Mouse (Mus musculus): ENCODE results near the gene Cdc42ep1. TPM values are rescaled to one million over a fixed set of nuclear protein-coding genes. Genes with fewer than 3 reads are reported as not detected.

Gene Cdc42ep1
- polyA plus RNA-seq, 1 experiment from 2014 or later = 15.9 TPM

DNA sequence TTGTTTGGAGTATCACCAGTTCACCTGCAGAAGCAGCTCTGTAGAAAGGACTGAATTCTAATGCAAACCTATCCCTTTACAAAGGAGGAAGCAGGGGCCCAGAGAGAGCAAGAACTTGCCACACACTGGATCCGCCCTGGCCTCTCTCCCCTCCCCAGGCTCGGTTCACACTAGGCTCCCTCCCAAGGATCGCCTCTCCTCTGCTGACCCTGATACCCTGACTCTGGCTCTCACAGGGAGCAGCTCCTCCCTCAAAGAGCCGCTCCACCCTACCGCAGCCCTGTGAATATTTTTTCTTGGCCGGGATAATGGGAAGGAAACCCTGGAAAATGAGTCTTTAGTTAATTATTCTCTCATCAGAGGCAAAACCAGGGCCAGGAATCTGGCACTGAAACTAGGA, 38.1 kb upstream of the Cdc42ep1 start:
- Histone ChIP-seq H3K36me3 (ENCODE audit: control insufficient read depth, insufficient read depth, low read length) (no peaks in the 10 kb centered on the region), H3K4me1 (ENCODE audit: control insufficient read depth, insufficient read depth, low read depth, low read length) (peaks cover 15% of the 10 kb centered on the region), H3K4me3 (ENCODE audit: low read length) (no peak overlapping the region), H3K27ac (ENCODE audit: low read depth, low read length) (no peak overlapping the region), H3K4me2 (ENCODE audit: low read length) (no peak overlapping the region), H3K27me3 (replicated peaks; ENCODE audit: control insufficient read depth, insufficient read depth, low read length) (peaks cover 11% of the 10 kb centered on the region), H3K9ac (ENCODE audit: low read depth, low read length) (no peak overlapping the region), H3K9me3 (ENCODE audit: control insufficient read depth, low read length) (no peaks in the 10 kb centered on the region)
- ATAC-seq = no peak
- WGBS = 19% methylated on average over 6 of the region's 6 CpGs

DNA sequence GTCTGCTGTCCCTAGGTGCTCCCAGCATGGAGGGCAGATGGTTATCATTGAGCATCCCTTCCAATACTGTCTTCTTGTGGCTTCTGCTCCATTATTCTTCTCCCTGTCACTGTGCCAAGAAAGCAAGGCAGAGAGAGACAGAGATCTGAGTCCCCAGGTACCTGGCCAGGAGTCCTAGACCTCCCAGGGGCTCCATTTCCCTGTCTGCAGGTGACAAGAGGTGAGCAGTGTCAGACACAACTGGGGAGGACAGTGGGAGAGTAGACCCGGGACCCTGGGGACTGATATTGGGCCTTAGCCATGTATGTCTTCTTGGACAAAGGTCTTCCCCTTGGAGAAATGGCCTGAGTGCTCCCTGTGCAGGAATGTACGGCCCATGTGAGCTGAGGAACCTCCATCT, 37.1 kb upstream of the Cdc42ep1 start:
- 95% methylated on average over 2 of the region's 2 CpGs for WGBS
- ATAC-seq = no peak
- Histone ChIP-seq H3K4me3 (ENCODE audit: low read length) (no peak overlapping the region), H3K27me3 (replicated peaks; ENCODE audit: control insufficient read depth, insufficient read depth, low read length) (peaks cover 11% of the 10 kb centered on the region), H3K4me2 (ENCODE audit: low read length) (no peak overlapping the region), H3K4me1 (ENCODE audit: control insufficient read depth, insufficient read depth, low read depth, low read length) (peaks cover 15% of the 10 kb centered on the region), H3K9me3 (ENCODE audit: control insufficient read depth, low read length) (no peaks in the 10 kb centered on the region), H3K9ac (ENCODE audit: low read depth, low read length) (no peak overlapping the region), H3K27ac (ENCODE audit: low read depth, low read length) (no peak overlapping the region), H3K36me3 (ENCODE audit: control insufficient read depth, insufficient read depth, low read length) (no peaks in the 10 kb centered on the region)

- Histone ChIP-seq H3K9me3 (ENCODE audit: control insufficient read depth, low read length) (no peaks in the 10 kb centered on the region), H3K4me3 (ENCODE audit: low read length) (no peak overlapping the region), H3K27ac (ENCODE audit: low read depth, low read length) (no peak overlapping the region), H3K36me3 (ENCODE audit: control insufficient read depth, insufficient read depth, low read length) (no peaks in the 10 kb centered on the region), H3K4me2 (ENCODE audit: low read length) (no peak overlapping the region), H3K4me1 (ENCODE audit: control insufficient read depth, insufficient read depth, low read depth, low read length) (peaks cover 13% of the 10 kb centered on the region), H3K27me3 (replicated peaks; ENCODE audit: control insufficient read depth, insufficient read depth, low read length) (peaks cover 5% of the 10 kb centered on the region), H3K9ac (ENCODE audit: low read depth, low read length) (no peak overlapping the region)
- WGBS = 35% methylated on average over 2 of the region's 2 CpGs
- ATAC-seq = no peak
These were observed 35.8 kb upstream of the Cdc42ep1 start for GRCm38 (mm10) chr15:78806614-78807013.

- H3K4me1 ChIP-seq (ENCODE audit: control insufficient read depth, insufficient read depth, low read depth, low read length) = peaks cover 10% of the 10 kb centered on the region
- H3K27ac ChIP-seq (ENCODE audit: low read depth, low read length) = no peak overlapping the region
- H3K9ac ChIP-seq (ENCODE audit: low read depth, low read length) = no peak overlapping the region
- no peak overlapping the region for H3K4me3 ChIP-seq (ENCODE audit: low read length)
- no peaks in the 10 kb centered on the region for H3K36me3 ChIP-seq (ENCODE audit: control insufficient read depth, insufficient read depth, low read length)
- H3K9me3 ChIP-seq (ENCODE audit: control insufficient read depth, low read length) = no peaks in the 10 kb centered on the region
- 75% methylated on average over 3 of the region's 3 CpGs for WGBS
- H3K27me3 ChIP-seq (replicated peaks; ENCODE audit: control insufficient read depth, insufficient read depth, low read length) = peaks cover 4% of the 10 kb centered on the region
- no peak for ATAC-seq
- H3K4me2 ChIP-seq (ENCODE audit: low read length) = no peak overlapping the region
These were observed 35.3 kb upstream of the Cdc42ep1 start for GRCm38 (mm10) chr15:78807141-78807540.

- WGBS = 88% methylated on average over 2 of the region's 2 CpGs
- Histone ChIP-seq H3K4me1 (ENCODE audit: control insufficient read depth, insufficient read depth, low read depth, low read length) (no peaks in the 10 kb centered on the region), H3K9me3 (ENCODE audit: control insufficient read depth, low read length) (no peaks in the 10 kb centered on the region), H3K36me3 (ENCODE audit: control insufficient read depth, insufficient read depth, low read length) (no peaks in the 10 kb centered on the region), H3K9ac (ENCODE audit: low read depth, low read length) (no peak overlapping the region), H3K4me2 (ENCODE audit: low read length) (no peak overlapping the region), H3K27ac (ENCODE audit: low read depth, low read length) (no peak overlapping the region), H3K4me3 (ENCODE audit: low read length) (no peak overlapping the region), H3K27me3 (replicated peaks; ENCODE audit: control insufficient read depth, insufficient read depth, low read length) (no peaks in the 10 kb centered on the region; the same call in 1 of the 2 replicates)
- ATAC-seq = no peak
These were observed 33.4 kb upstream of the Cdc42ep1 start for GRCm38 (mm10) chr15:78808980-78809379.

DNA sequence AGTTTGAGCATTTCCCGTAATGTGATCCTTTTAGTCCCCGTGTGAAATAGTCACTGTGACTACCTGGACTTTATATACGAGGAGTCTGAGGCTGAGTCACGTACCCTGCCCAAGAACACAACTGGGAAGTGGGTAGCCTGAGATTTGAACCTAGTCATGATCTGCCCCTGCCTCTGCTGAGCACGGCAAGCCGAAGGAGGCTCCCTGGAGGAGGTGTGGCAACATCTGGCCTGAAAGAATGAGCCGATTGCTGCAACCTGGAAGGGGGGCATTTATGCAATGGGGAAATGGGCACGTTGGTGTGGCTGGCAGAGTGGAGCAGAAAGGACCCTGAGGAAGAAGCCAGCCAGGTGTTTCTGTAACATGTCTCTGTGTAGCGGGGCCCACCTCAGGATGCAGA, 32.7 kb upstream of the Cdc42ep1 start:
- no peaks in the 10 kb centered on the region for H3K4me1 ChIP-seq (ENCODE audit: control insufficient read depth, insufficient read depth, low read depth, low read length)
- no peaks in the 10 kb centered on the region for H3K36me3 ChIP-seq (ENCODE audit: control insufficient read depth, insufficient read depth, low read length)
- H3K27me3 ChIP-seq (replicated peaks; ENCODE audit: control insufficient read depth, insufficient read depth, low read length) = no peaks in the 10 kb centered on the region; the same call in 1 of the 2 replicates
- no peak overlapping the region for H3K4me3 ChIP-seq (ENCODE audit: low read length)
- WGBS = 65% methylated on average over 9 of the region's 9 CpGs
- H3K4me2 ChIP-seq (ENCODE audit: low read length) = no peak overlapping the region
- no peaks in the 10 kb centered on the region for H3K9me3 ChIP-seq (ENCODE audit: control insufficient read depth, low read length)
- no peak overlapping the region for H3K9ac ChIP-seq (ENCODE audit: low read depth, low read length)
- ATAC-seq = no peak
- no peak overlapping the region for H3K27ac ChIP-seq (ENCODE audit: low read depth, low read length)

DNA sequence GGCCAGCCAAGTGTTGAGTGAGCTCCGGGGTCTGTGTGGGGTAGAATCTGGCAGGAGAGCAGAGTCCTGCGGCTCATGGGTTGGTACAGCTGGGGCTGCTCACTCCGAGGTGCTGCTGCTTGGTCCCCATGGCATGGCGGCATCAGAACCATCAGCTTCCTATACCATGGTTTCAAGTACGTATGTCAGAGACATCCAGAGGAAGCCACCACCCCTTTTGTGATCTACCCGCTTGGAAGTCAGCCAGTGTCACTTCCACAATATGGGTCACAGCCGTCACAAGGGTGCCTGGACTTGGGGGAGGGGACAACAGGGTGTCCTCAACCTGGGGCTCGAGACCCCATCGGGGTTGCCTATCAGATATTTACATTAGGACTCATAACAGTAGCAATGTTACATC, 32.3 kb upstream of the Cdc42ep1 start:
- H3K4me3 ChIP-seq (ENCODE audit: low read length) = no peak overlapping the region
- no peaks in the 10 kb centered on the region for H3K9me3 ChIP-seq (ENCODE audit: control insufficient read depth, low read length)
- no peak overlapping the region for H3K27ac ChIP-seq (ENCODE audit: low read depth, low read length)
- no peak overlapping the region for H3K4me2 ChIP-seq (ENCODE audit: low read length)
- ATAC-seq = no peak
- no peaks in the 10 kb centered on the region for H3K36me3 ChIP-seq (ENCODE audit: control insufficient read depth, insufficient read depth, low read length)
- WGBS = 71% methylated on average over 9 of the region's 9 CpGs
- no peak overlapping the region for H3K9ac ChIP-seq (ENCODE audit: low read depth, low read length)
- H3K4me1 ChIP-seq (ENCODE audit: control insufficient read depth, insufficient read depth, low read depth, low read length) = no peaks in the 10 kb centered on the region
- H3K27me3 ChIP-seq (replicated peaks; ENCODE audit: control insufficient read depth, insufficient read depth, low read length) = no peaks in the 10 kb centered on the region; the same call in 1 of the 2 replicates

DNA sequence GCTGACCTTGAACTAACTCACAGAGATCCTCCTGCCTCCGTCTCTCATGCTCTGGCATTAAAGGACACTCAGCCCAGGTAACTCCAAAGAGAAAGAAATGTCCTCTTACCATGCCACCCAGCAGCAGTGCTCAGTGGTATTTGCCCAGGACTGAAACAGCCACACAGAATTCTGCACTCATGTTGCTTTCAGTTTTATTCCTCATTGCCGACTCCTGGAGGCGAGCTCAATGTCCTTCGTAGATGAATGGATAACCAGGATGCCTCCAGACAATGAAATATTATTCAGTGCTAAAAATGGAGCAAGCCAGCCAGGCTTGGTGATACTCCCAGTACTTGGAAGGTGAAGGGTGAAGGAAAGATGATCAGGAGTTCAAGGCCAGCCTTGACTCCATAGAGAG, 28.8 kb upstream of the Cdc42ep1 start:
- Histone ChIP-seq H3K4me2 (ENCODE audit: low read length) (no peak overlapping the region), H3K36me3 (ENCODE audit: control insufficient read depth, insufficient read depth, low read length) (no peaks in the 10 kb centered on the region), H3K9me3 (ENCODE audit: control insufficient read depth, low read length) (no peaks in the 10 kb centered on the region), H3K9ac (ENCODE audit: low read depth, low read length) (no peak overlapping the region), H3K4me1 (ENCODE audit: control insufficient read depth, insufficient read depth, low read depth, low read length) (no peaks in the 10 kb centered on the region), H3K27ac (ENCODE audit: low read depth, low read length) (no peak overlapping the region), H3K4me3 (ENCODE audit: low read length) (no peak overlapping the region), H3K27me3 (replicated peaks; ENCODE audit: control insufficient read depth, insufficient read depth, low read length) (no peaks in the 10 kb centered on the region)
- WGBS = 84% methylated on average over 4 of the region's 4 CpGs
- no peak for ATAC-seq

DNA sequence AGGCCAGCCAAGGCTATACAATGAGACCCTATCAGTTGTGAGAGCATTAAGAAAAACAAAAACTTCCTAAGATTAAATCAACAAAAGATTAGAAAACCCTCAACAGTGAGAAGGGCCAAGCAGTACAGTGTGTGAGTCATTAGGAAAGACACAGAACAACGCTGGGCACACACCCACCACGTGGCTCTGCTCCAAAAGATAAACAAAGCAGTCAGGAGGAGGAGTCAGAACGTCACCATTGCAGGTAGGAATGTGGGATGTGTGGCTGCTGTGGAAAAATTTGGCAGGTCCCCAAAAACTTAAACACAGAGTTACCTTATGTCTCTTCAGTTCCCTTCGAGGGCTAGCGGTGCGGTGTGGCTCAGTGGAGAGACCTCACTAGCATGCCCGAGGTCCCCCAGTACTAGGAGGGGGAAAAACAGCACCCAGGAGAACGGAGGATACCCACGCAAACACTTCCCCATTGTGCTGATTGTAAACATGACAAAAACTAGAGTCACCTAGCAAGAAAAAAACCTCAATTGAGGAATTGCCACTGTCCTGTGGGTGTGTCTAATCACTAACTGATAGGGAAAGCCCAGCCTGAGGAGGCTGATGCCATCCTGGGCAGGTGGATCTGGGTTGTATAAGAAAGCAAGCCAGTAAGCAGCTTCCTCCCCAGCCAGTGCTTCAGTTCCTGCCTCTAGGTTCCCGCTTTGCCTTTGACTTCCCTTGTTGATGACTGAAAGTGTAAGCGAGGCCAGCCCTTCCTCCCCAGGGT, 26.9 kb upstream of the Cdc42ep1 start:
- no peaks in the 10 kb centered on the region for H3K4me1 ChIP-seq (ENCODE audit: control insufficient read depth, insufficient read depth, low read depth, low read length)
- no peak overlapping the region for H3K4me2 ChIP-seq (ENCODE audit: low read length)
- no peak overlapping the region for H3K9ac ChIP-seq (ENCODE audit: low read depth, low read length)
- no peak overlapping the region for H3K27ac ChIP-seq (ENCODE audit: low read depth, low read length)
- ATAC-seq = no peak
- H3K27me3 ChIP-seq (replicated peaks; ENCODE audit: control insufficient read depth, insufficient read depth, low read length) = no peaks in the 10 kb centered on the region
- H3K36me3 ChIP-seq (ENCODE audit: control insufficient read depth, insufficient read depth, low read length) = no peaks in the 10 kb centered on the region
- H3K9me3 ChIP-seq (ENCODE audit: control insufficient read depth, low read length) = no peaks in the 10 kb centered on the region
- no peak overlapping the region for H3K4me3 ChIP-seq (ENCODE audit: low read length)
- WGBS = 66% methylated on average over 11 of the region's 11 CpGs
